Mouse (Mus musculus) forebrain, embryonic 14.5 days (tissue): ENCODE results near the gene Tdrd3. TPM values are rescaled to one million over a fixed set of nuclear protein-coding genes. Genes with fewer than 3 reads are reported as not detected.

Experiments
- ATAC-seq: fragments of 200-750 bp; cut with Nextera tagmentation; 2 replicates; pipeline ENCODE4 v1.8.0; 2017; ENCODE audit warnings: mild to moderate bottlenecking, moderate library complexity
- DNase-seq: peaks from one replicate; pipeline ENCODE4 v3.0.0-alpha.2; 2015; ENCODE audit warnings: low spot score
- H3K27ac ChIP-seq: fragments of 300-500 bp; sonication (generic); 2 replicates; pipeline ENCODE4 v1.5.1; 2014; ENCODE audit warnings: low read depth, mild to moderate bottlenecking, control low read depth, low read length, moderate library complexity
- H3K27me3 ChIP-seq: fragments of 300-500 bp; sonication (generic); replicated peaks from 2 replicates; pipeline ENCODE4 v1.6.1; 2014; ENCODE audit warnings: low read length, control low read depth, mixed read lengths; ENCODE audit not compliant: control insufficient read depth, insufficient read depth
- H3K36me3 ChIP-seq: fragments of 300-500 bp; sonication (generic); 2 replicates; pipeline ENCODE4 v1.6.1; 2014; ENCODE audit warnings: low read length, control low read depth; ENCODE audit not compliant: control insufficient read depth, insufficient read depth
- H3K4me1 ChIP-seq: fragments of 300-500 bp; sonication (generic); 2 replicates; pipeline ENCODE4 v1.6.1; 2014; ENCODE audit warnings: antibody characterized with exemption, low read length, control low read depth; ENCODE audit not compliant: control insufficient read depth, insufficient read depth
- H3K4me2 ChIP-seq: fragments of 300-500 bp; sonication (generic); 2 replicates; pipeline ENCODE4 v1.6.1; 2014; ENCODE audit warnings: mild to moderate bottlenecking, control low read depth, low read length
- H3K4me3 ChIP-seq: fragments of 300-500 bp; sonication (generic); 2 replicates; pipeline ENCODE4 v1.5.1; 2014; ENCODE audit warnings: low read depth, low read length, control low read depth
- H3K9ac ChIP-seq: fragments of 300-500 bp; sonication (generic); 2 replicates; pipeline ENCODE4 v1.6.1; 2014; ENCODE audit warnings: mild to moderate bottlenecking, low read length, control low read depth, moderate library complexity
- H3K9me3 ChIP-seq: fragments of 300-500 bp; sonication (generic); replicated peaks from 2 replicates; pipeline ENCODE4 v1.6.1; 2016; ENCODE audit warnings: low read length, control low read depth, mixed read lengths; ENCODE audit not compliant: control insufficient read depth
- WGBS: fragments of 180-500 bp; shearing (Covaris S2); extraction: QIAGEN DNeasy Blood & Tissue Kit; methylation state at CpG from one replicate; pipeline ENCODE4 v1.1.7; 2014; 5-methylcytosine and 5-hydroxymethylcytosine counted together
- polyA plus RNA-seq: library from polyadenylated mRNA; unstranded; fragments of >200 nt; fragmentation: Nextera tagmentation; extraction: Ambion mirVana; gene quantifications from 2 replicates; pipeline ENCODE4 v1.2.1, GENCODE M21; 2014

Tdrd3 gene
- polyA plus RNA-seq, 1 experiment from 2014 or later: 56.8 TPM

DNA sequence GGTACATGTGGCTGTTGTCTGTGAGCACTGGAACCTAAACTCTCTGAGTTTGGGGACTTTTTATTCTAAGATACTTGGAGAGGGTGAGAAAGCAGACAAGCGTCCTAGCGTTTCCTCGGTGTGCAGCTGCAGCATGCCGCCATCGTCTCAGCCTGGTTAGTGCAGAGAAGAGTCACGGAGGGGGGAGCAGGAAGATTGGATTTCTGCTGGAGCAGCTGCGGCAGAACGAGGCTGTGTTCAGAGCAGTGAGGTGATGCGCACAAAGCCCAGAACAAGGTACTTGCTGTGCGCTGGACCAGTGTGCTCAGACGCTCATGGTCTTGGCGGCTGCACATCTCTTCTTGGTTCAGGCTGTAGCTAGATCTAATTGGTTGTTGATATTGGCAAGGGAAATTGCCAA lies 51.1 kb downstream of the Tdrd3 start:
- DNase-seq (no peak), ATAC-seq (no peak)
- Histone ChIP-seq H3K36me3 (0 out of 2 replicates have a peak, but pooled peaks cover 3% of the 10 kb centered on the region), H3K4me2 (no peak overlapping the region), H3K27me3 (no peaks in the 10 kb centered on the region), H3K9me3 (no peaks in the 10 kb centered on the region), H3K4me1 (no peaks in the 10 kb centered on the region), H3K9ac (no peak overlapping the region), H3K27ac (no peak overlapping the region), H3K4me3 (no peak overlapping the region)
- WGBS: 80% methylated on average over 12 of the region's 12 CpGs

DNA sequence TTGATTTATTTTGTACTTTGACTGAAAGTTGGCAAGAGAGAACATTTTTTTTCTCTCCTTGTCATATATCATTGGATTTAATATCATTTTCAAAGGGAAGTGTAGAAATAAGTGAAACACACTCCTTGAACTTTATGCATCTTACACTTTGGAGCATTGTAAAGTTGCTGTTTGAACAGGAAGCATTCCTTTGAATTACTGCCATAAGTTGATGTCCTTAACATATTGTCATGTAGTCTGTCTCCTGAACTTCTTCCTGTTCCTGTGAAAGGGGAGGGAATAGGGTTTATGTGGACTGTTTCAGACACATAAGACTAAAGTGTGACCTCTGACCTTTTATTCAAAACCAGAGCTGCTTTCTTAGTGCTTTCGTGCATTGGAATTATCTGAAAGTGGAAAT lies 55.1 kb downstream of the Tdrd3 start:
- ATAC-seq: no peak
- Histone ChIP-seq H3K4me2 (no peak overlapping the region), H3K9me3 (no peaks in the 10 kb centered on the region), H3K27me3 (no peaks in the 10 kb centered on the region), H3K36me3 (peaks cover 16% of the 10 kb centered on the region; the same call in 1 of the 2 replicates), H3K4me1 (no peaks in the 10 kb centered on the region), H3K9ac (no peak overlapping the region), H3K4me3 (no peak overlapping the region), H3K27ac (no peak overlapping the region)
- DNase-seq: no peak
- WGBS: 85% methylated on average over 1 of the region's 1 CpGs

DNA sequence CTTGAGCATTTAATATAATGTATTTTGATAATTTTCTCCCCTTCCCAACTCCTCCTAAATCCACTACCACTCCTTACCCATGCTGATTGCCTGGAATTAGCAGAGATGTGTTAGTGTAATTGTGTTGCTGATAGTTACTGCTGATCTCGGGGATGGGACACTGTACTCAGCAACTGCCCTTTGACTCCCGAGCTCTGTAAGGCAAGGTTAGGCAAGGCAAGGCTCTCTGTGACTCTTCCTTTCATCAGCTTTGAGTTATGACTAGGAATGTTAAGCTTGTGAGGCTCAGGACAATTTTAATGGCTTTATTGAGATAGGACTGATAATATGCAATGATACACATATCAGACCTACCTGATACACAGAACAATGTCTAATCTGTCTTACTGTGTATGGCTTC lies 56.3 kb downstream of the Tdrd3 start:
- no peak overlapping the region for H3K27ac ChIP-seq
- 80% methylated on average over 2 of the region's 2 CpGs for WGBS
- ATAC-seq: no peak

DNA sequence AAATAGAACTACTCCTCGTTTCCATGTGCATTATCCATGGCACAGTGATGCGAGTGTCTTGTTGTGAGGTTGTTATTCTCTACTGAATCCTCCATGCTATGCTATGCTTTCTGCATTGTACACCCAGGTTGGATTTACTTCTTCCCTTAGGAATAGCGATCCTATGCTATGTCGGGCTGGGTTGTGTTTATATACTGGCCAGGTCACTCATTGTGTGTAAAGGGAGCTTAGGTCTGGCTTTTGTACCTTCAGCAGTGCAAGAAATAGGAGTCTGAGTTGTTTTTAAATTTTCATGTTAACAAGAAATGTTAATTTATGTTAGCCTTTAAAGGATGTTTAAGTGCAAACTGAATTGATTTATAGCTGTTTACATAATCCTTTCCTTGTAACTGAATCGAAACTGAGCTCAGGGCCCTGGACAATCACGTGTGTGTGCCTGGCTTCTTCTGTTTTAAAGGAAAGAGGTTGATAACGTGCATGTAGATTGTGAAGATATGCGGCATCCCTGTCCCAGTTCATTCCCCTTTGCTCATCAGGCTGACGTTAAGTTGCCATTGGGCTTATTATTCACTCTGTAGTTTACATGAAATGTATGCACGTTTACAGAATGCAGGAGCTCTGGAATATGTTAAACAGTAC lies 59.4 kb downstream of the Tdrd3 start:
- no peaks in the 10 kb centered on the region for H3K9me3 ChIP-seq
- H3K4me3 ChIP-seq: no peak overlapping the region
- no peak overlapping the region for H3K27ac ChIP-seq
- DNase-seq: no peak
- no peaks in the 10 kb centered on the region for H3K4me1 ChIP-seq
- WGBS: 86% methylated on average over 10 of the region's 10 CpGs
- no peaks in the 10 kb centered on the region for H3K27me3 ChIP-seq
- H3K36me3 ChIP-seq: peaks cover 18% of the 10 kb centered on the region; the same call in 1 of the 2 replicates
- no peak for ATAC-seq
- H3K4me2 ChIP-seq: no peak overlapping the region
- no peak overlapping the region for H3K9ac ChIP-seq

More for the DNA sequence above, 56.3 kb downstream of the Tdrd3 start:
- Histone ChIP-seq H3K36me3 (peaks cover 14% of the 10 kb centered on the region; the same call in 1 of the 2 replicates), H3K4me1 (no peaks in the 10 kb centered on the region), H3K9ac (no peak overlapping the region), H3K9me3 (no peaks in the 10 kb centered on the region), H3K4me2 (no peak overlapping the region), H3K4me3 (no peak overlapping the region), H3K27me3 (no peaks in the 10 kb centered on the region)
- DNase-seq: no peak

DNA sequence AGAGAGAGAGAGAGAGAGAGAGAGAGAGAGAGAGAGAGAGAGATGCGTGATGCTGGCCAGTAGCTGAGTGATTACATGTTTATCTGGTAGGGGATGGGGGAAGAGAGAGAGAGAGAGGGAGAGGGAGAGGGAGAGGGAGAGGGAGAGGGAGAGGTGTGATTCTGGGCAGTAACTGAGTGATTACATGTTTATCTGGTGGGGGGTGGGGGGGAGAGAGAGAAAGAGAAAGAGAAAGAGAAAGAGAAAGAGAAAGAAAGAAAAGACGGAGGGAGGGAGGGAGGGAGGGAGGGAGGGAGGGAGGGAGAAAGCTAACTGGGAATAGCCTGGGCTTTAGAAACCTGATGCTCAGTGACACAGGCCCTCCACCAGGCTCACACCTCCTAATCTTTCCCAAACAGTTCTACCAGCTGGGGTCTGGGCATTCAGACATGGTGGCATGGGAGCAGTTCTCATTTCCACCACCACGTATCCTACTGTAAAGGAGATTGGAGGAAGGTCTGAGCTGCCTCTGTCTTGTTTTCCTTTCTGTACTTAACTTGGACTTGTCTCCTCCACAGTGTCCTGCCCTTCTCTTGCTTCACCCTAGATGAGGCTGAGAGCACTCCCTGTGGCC lies 62.0 kb downstream of the Tdrd3 start:
- no peak overlapping the region for H3K9ac ChIP-seq
- H3K4me3 ChIP-seq: no peak overlapping the region
- 64% methylated on average over 3 of the region's 3 CpGs for WGBS
- H3K9me3 ChIP-seq: no peaks in the 10 kb centered on the region
- peaks cover 25% of the 10 kb centered on the region; the same call in 1 of the 2 replicates for H3K36me3 ChIP-seq
- ATAC-seq: no peak
- no peak overlapping the region for H3K27ac ChIP-seq
- no peak overlapping the region for H3K4me2 ChIP-seq
- no peaks in the 10 kb centered on the region for H3K4me1 ChIP-seq
- DNase-seq: no peak
- no peaks in the 10 kb centered on the region for H3K27me3 ChIP-seq

DNA sequence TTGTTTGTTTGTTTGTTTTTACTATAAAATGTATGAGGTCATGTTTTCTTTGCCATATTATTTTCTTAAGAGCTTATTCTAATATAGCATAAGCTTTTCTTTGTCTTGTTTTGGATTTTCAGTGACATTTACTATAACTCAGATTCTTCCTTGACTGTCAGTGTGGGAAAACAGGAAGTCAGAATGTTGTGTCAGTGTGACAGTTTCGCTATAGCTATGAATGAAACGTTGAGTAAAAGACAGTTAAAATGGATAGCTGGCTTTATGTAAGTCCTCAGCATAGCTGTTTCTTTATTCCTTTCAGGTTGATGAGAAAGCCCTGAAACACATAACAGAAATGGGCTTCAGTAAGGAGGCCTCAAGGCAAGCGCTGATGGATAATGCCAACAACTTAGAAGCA lies 69.4 kb downstream of the Tdrd3 start:
- no peak overlapping the region for H3K4me2 ChIP-seq
- no peak for DNase-seq
- no peak overlapping the region for H3K4me3 ChIP-seq
- H3K9ac ChIP-seq: no peak overlapping the region
- no peak for ATAC-seq
- 93% methylated on average over 3 of the region's 3 CpGs for WGBS
- no peaks in the 10 kb centered on the region for H3K9me3 ChIP-seq
- H3K27ac ChIP-seq: no peak overlapping the region
- H3K27me3 ChIP-seq: no peaks in the 10 kb centered on the region
- H3K4me1 ChIP-seq: no peaks in the 10 kb centered on the region
- H3K36me3 ChIP-seq: peaks cover 23% of the 10 kb centered on the region

DNA sequence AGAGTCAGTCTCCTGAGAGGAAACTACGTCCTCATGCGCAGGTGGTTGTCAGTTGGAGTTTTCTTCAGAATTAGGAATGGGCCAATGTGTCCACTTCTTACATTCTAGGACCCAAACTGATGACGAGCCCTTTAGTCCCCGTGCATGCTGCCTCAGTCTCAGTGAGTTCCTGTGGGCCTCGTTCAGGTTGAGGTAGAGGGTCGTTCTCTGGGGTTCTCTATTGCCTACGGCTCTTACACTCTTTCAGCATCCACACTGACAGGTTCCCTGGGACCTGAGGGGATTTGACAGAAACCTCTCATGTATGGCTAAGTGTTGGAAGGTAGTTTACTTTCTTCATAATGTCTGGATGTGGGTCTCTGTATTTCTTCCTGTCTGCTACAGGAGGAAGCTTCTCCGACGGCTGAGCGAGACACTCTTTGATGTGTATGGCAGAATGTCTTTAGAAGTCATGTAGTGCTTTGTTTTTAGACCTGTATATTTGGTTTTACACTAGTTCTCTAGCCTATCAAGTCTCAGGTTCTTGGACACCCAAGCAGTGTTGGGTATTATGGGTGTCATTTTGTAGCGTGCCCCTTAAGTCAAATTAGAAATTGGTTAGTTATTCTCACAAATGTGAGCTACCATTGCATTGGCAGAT lies 81.6 kb downstream of the Tdrd3 start:
- no peaks in the 10 kb centered on the region for H3K9me3 ChIP-seq
- no peaks in the 10 kb centered on the region for H3K4me1 ChIP-seq
- H3K9ac ChIP-seq: no peak overlapping the region
- WGBS: 96% methylated on average over 11 of the region's 11 CpGs
- 0 out of 2 replicates have a peak, but pooled peaks cover 3% of the 10 kb centered on the region for H3K36me3 ChIP-seq
- no peaks in the 10 kb centered on the region for H3K27me3 ChIP-seq
- no peak overlapping the region for H3K27ac ChIP-seq
- no peak overlapping the region for H3K4me3 ChIP-seq
- DNase-seq (no peak), ATAC-seq (no peak)
- no peak overlapping the region for H3K4me2 ChIP-seq

DNA sequence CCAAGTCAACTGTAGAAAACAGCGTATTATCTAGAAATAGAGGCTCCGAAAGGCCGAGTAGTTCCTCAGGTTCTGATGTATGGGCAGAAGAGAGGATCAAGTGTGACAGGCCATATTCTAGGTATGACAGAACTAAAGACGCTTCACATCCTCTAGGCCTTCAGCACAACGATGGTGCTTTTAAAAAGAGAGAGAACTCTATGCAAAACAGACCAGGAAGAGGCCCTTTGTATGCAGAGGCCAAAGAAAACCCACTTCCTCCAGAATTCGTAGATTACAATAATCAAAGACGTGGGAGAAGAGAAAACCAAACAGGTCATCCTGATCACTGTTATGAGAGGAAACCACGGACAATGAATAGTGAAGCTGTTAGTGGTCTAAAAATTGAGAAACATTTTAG lies 89.5 kb downstream of the Tdrd3 start:
- no peak for DNase-seq
- peaks cover 14% of the 10 kb centered on the region for H3K36me3 ChIP-seq
- no peak overlapping the region for H3K4me3 ChIP-seq
- H3K27ac ChIP-seq: no peak overlapping the region
- 90% methylated on average over 8 of the region's 8 CpGs for WGBS
- H3K27me3 ChIP-seq: no peaks in the 10 kb centered on the region
- H3K9me3 ChIP-seq: no peaks in the 10 kb centered on the region
- no peak overlapping the region for H3K4me2 ChIP-seq
- H3K9ac ChIP-seq: no peak overlapping the region
- no peak for ATAC-seq
- H3K4me1 ChIP-seq: no peaks in the 10 kb centered on the region

DNA sequence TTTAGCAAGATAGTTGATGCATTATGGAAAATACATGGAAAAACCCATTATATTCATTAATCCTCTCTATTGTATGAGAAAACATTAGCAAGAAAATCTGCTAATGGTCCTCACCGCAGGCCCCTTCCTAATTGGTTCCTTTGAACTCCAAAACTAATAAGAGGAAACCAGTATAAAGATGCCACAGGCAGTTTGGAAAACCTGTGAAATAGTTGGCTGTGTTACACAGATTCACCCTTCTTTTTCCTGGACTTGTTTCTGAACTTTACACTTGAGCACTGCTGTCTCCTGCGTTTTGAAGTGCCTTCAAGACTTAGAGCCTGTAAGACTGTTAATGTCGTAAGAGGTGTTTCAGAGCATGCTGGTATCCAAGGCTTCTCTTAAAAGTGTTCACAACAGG lies 98.8 kb downstream of the Tdrd3 start:
- Histone ChIP-seq H3K27me3 (no peaks in the 10 kb centered on the region), H3K36me3 (peaks cover 15% of the 10 kb centered on the region; the same call in 1 of the 2 replicates), H3K4me3 (no peak overlapping the region), H3K4me2 (no peak overlapping the region), H3K27ac (no peak overlapping the region), H3K9ac (no peak overlapping the region), H3K4me1 (no peaks in the 10 kb centered on the region), H3K9me3 (no peaks in the 10 kb centered on the region)
- ATAC-seq (peak; percentile 29; the same call in 1 of the 2 replicates), DNase-seq (peak; percentile 24)
- WGBS: 10% methylated on average over 3 of the region's 3 CpGs
